In the genomic region with DNA sequence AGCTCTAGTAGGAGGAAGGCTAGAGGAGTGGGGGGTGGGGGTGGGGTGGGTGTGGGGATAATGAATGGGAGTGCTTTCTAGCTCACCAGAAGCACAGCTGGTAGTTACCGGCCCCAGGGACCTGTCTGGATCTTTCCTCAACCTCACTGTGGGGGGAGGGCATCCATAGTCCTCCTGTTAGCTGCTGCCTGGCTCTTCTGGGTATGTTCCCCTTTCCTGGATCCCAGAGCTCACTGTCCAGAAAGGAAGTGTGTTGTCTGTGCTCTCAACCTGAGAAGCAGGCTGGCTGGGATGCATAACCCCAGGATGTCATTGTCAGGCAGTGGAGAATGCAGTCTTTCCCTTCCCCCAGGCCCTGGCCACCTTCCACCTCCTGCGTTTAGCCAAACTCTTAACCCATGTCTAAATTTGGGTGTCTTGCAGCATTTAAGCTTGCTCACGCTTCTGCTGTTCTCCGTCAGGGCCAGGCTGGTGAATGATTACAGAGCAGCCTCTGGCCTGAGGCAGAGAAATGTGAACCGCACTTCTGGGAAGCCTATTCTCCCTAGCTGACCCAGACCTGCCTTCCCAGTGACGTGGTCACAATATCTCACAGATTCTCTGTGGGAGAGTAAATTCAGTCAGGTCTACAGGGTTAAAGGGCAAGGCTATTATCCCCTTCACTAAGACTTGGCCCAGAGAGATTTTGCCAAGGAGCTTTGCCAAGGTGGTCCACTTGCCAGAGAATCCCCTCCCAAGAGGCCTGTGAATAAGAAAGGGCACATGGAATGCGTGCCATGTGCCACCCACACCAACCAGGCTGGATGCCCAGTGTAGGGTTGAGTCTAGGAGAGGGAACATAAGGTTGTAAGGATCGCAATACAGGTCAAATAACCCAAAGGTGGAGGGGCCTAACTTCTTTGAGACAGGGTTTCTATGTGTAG, we compare ENCODE assay signal across 9 mouse cellular contexts. TPM values are rescaled to one million over a fixed set of nuclear protein-coding genes. Genes with fewer than 3 reads are reported as not detected.
DNase-seq lines count a peak whose midpoint lies in the region; ATAC-seq and TF ChIP-seq lines count a peak whose summit lies in the region.
"Had no signal": no experiment of that assay in that cellular context is flagged by ENCODE, and none has a peak within 500 bp of the region (broad histone marks: within the 10 kb centered on the region; RNA-seq: fewer than 3 reads in every experiment).

No protein-coding gene starts in this region.

- DNase-seq in lung, embryonic 14.5 days = peak; percentile 12
- no peak for DNase-seq in lung, postnatal 4 days
- peak; percentile 57 for DNase-seq in hindbrain, embryonic 10.5 days (ENCODE audit: low spot score)
- no peak for DNase-seq in c-Kit-positive CD71-positive TER-119-positive erythroid progenitor cells, embryonic 14.5 days (ENCODE audit: low spot score)
- DNase-seq in left cerebral cortex, postnatal 14 days (ENCODE audit: low spot score in 2 of 2) = no peak
- DNase-seq in lung, postnatal 14 days = no peak

- H3K27ac ChIP-seq in lung, embryonic 14.5 days (ENCODE audit: low read depth) = peak overlapping the region; percentile 51; the same call in 1 of the 2 replicates
- peak overlapping the region; percentile 89 for H3K27ac ChIP-seq in embryonic fibroblast, embryonic 13.5 days (ENCODE audit: insufficient read depth, low read length)
- H3K27ac ChIP-seq in hindbrain, embryonic 10.5 days = peak overlapping the region; percentile 78
- H3K27ac ChIP-seq in limb, embryonic 12.5 days = no peak overlapping the region

- no peak for TF ChIP-seq CTCF in lung, embryonic 14.5 days (IDR thresholded peaks at IDR 0.05; ENCODE audit: low read depth)
- TF ChIP-seq CTCF in embryonic fibroblast, embryonic 13.5 days (IDR thresholded peaks at IDR 0.05; ENCODE audit: borderline replicate concordance, insufficient read depth, low read length) = no peak

- no peaks in the 10 kb centered on the region for H3K36me3 ChIP-seq in lung, embryonic 14.5 days (ENCODE audit: insufficient read depth)
- no peaks in the 10 kb centered on the region for H3K36me3 ChIP-seq in hindbrain, embryonic 10.5 days
- no peaks in the 10 kb centered on the region for H3K36me3 ChIP-seq in limb, embryonic 12.5 days
- H3K36me3 ChIP-seq: G1E had no signal

- intact Hi-C loops in left cerebral cortex, postnatal 14 days (cut with DNase I) = no loop called here

- peaks cover 8% of the 10 kb centered on the region; the same call in 1 of the 2 replicates for H3K27me3 ChIP-seq in lung, embryonic 14.5 days (ENCODE audit: insufficient read depth, low read length)
- H3K27me3 ChIP-seq in hindbrain, embryonic 10.5 days (ENCODE audit: insufficient read depth, poor library complexity, severe bottlenecking) = peaks cover 29% of the 10 kb centered on the region
- H3K27me3 ChIP-seq in limb, embryonic 12.5 days = peaks cover 22% of the 10 kb centered on the region

- no peak overlapping the region for H3K4me2 ChIP-seq in lung, embryonic 14.5 days
- peak overlapping the region; percentile 79 for H3K4me2 ChIP-seq in limb, embryonic 12.5 days

- peak; percentile 73 for TF ChIP-seq POLR2A in embryonic fibroblast, embryonic 13.5 days (IDR thresholded peaks at IDR 0.05; ENCODE audit: low read depth, low read length)

- no peak for ATAC-seq in lung, embryonic 14.5 days (ENCODE audit: insufficient read depth)
- ATAC-seq in limb, embryonic 12.5 days (ENCODE audit: insufficient number of reproducible peaks, insufficient read depth, low FRiP score, low TSS enrichment, low read depth) = peak; percentile 56; the same call in 1 of the 2 replicates

- peaks cover 3% of the 10 kb centered on the region; the same call in 1 of the 2 replicates for H3K4me1 ChIP-seq in lung, embryonic 14.5 days (ENCODE audit: insufficient read depth)
- H3K4me1 ChIP-seq in embryonic fibroblast, embryonic 13.5 days (ENCODE audit: control insufficient read depth, insufficient read depth, low read length) = peaks cover 3% of the 10 kb centered on the region
- H3K4me1 ChIP-seq in hindbrain, embryonic 10.5 days (replicated peaks) = peaks cover 47% of the 10 kb centered on the region
- H3K4me1 ChIP-seq in limb, embryonic 12.5 days (replicated peaks) = peaks cover 30% of the 10 kb centered on the region

- 41% methylated on average over 8 of the region's 8 CpGs for WGBS in lung, embryonic 14.5 days
- WGBS in hindbrain, embryonic 10.5 days = 34% methylated on average over 8 of the region's 8 CpGs
- 30% methylated on average over 8 of the region's 8 CpGs for WGBS in limb, embryonic 12.5 days

- H3K9me3 ChIP-seq in lung, embryonic 14.5 days (ENCODE audit: low read depth, low read length) = no peaks in the 10 kb centered on the region
- no peaks in the 10 kb centered on the region for H3K9me3 ChIP-seq in hindbrain, embryonic 10.5 days
- H3K9me3 ChIP-seq in limb, embryonic 12.5 days = no peaks in the 10 kb centered on the region
- H3K9me3 ChIP-seq: G1E had no signal

- no peak overlapping the region for H3K9ac ChIP-seq in lung, embryonic 14.5 days
- H3K9ac ChIP-seq in limb, embryonic 12.5 days (replicated peaks) = peak overlapping the region; percentile 34; the same call in 1 of the 2 replicates

- H3K4me3 ChIP-seq in lung, embryonic 14.5 days (ENCODE audit: low read depth, low read length) = no peak overlapping the region
- H3K4me3 ChIP-seq in embryonic fibroblast, embryonic 13.5 days (ENCODE audit: insufficient read depth, low read length) = no peak overlapping the region
- H3K4me3 ChIP-seq in hindbrain, embryonic 10.5 days = peak overlapping the region; percentile 60
- H3K4me3 ChIP-seq in limb, embryonic 12.5 days (replicated peaks) = no peak overlapping the region

RNA-seq across cellular contexts. Expression of a gene that starts 2.2 kb away (rescaled TPM):
- 11.5 and 13.5 TPM in 2 replicates for polyA plus RNA-seq in lung, embryonic 14.5 days (2014; fragmentation: Nextera tagmentation; extraction: Ambion mirVana)
- 39.8 and 65.1 TPM in 2 replicates for polyA plus RNA-seq in embryonic fibroblast, embryonic 13.5 days (2011; ENCODE audit: insufficient read length, low read depth, missing spikeins)
- polyA plus RNA-seq in hindbrain, embryonic 10.5 days (2016; fragmentation: Nextera tagmentation; extraction: Ambion mirVana) = 5.0 and 5.4 TPM in 2 replicates
- polyA plus RNA-seq in limb, embryonic 12.5 days (2016; fragmentation: Nextera tagmentation; extraction: Ambion mirVana) = 13.3 and 15.9 TPM in 2 replicates
- total RNA-seq in left cerebral cortex, postnatal 14 days (2021) = 1 to 10 TPM; 4.6 to 6.4 TPM
- polyA plus RNA-seq: G1E had no signal

Comparison
In these comparisons a context has a peak if more than half of its experiments do, and no peak if none do; other contexts are left out.
1. DNase-seq: peak in lung, embryonic 14.5 days (single experiment) and hindbrain, embryonic 10.5 days (single experiment); none in lung, postnatal 4 days (0 of 2), c-Kit-positive CD71-positive TER-119-positive erythroid progenitor cells, embryonic 14.5 days (single experiment), left cerebral cortex, postnatal 14 days (0 of 2) and lung, postnatal 14 days (single experiment).